Mouse (Mus musculus) ES-Bruce4 (cell line): ENCODE data around the gene Eif4g3.

Experiments
- CTCF ChIP-seq: IDR thresholded peaks from one replicate; pipeline ENCODE4 v1.8.1; 2011; ENCODE audit warnings: low read depth, low read length
- EP300 ChIP-seq: IDR thresholded peaks from 2 replicates; pipeline ENCODE4 v1.6.1; 2011; ENCODE audit warnings: low read depth, low read length; ENCODE audit not compliant: insufficient read depth

GRCm38 (mm10) chr4:138151226-138151625 is 158.4 kb downstream of the Eif4g3 start:
- TF ChIP-seq CTCF (no peak), EP300 (no peak)
